Mouse (Mus musculus) limb, embryonic 13.5 days (tissue): ENCODE measurements around the gene Dhfr. TPM values are rescaled to one million over a fixed set of nuclear protein-coding genes. Genes with fewer than 3 reads are reported as not detected.
"Not testable (repeated sequence)": the region's sequence is repeated elsewhere in the genome, so short reads cannot be mapped to it uniquely, and the experiment has no call there.

Source experiments
- ATAC-seq: fragments of 200-750 bp; cut with Nextera tagmentation; 2 replicates; pipeline ENCODE4 v1.8.0; 2017; ENCODE audit warnings: low read depth, moderate number of reproducible peaks, moderate TSS enrichment; ENCODE audit not compliant: low FRiP score
- H3K27ac ChIP-seq: fragments of 300-500 bp; sonication (generic); 2 replicates; pipeline ENCODE4 v1.5.1; 2015; ENCODE audit warnings: inconsistent platforms, mild to moderate bottlenecking, moderate library complexity
- H3K27me3 ChIP-seq: fragments of 300-500 bp; sonication (generic); 2 replicates; pipeline ENCODE4 v1.6.1; 2015; ENCODE audit warnings: mild to moderate bottlenecking, inconsistent platforms
- H3K36me3 ChIP-seq: fragments of 300-500 bp; sonication (generic); 2 replicates; pipeline ENCODE4 v1.6.1; 2015; ENCODE audit warnings: inconsistent platforms, mild to moderate bottlenecking, moderate library complexity
- H3K4me1 ChIP-seq: fragments of 300-500 bp; sonication (generic); 2 replicates; pipeline ENCODE4 v1.6.1; 2015; ENCODE audit warnings: inconsistent platforms
- H3K4me2 ChIP-seq: fragments of 300-500 bp; sonication (generic); replicated peaks from 2 replicates; pipeline ENCODE4 v1.6.1; 2015; ENCODE audit warnings: inconsistent platforms, mild to moderate bottlenecking, moderate library complexity
- H3K4me3 ChIP-seq: fragments of 300-500 bp; sonication (generic); 2 replicates; pipeline ENCODE4 v1.5.1; 2015; ENCODE audit warnings: moderate library complexity, mild to moderate bottlenecking, inconsistent platforms
- H3K9ac ChIP-seq: fragments of 300-500 bp; sonication (generic); 2 replicates; pipeline ENCODE4 v1.6.1; 2015; ENCODE audit warnings: mild to moderate bottlenecking, inconsistent platforms
- H3K9me3 ChIP-seq: fragments of 300-500 bp; sonication (generic); 2 replicates; pipeline ENCODE4 v1.6.1; 2016; ENCODE audit warnings: inconsistent platforms
- WGBS: fragments of 180-500 bp; shearing (Covaris S2); methylation state at CpG from one replicate; pipeline ENCODE4 v1.1.7; 2015; 5-methylcytosine and 5-hydroxymethylcytosine counted together
- polyA plus RNA-seq: library from polyadenylated mRNA; unstranded; fragments of >200 nt; fragmentation: Nextera tagmentation; extraction: Ambion mirVana; gene quantifications from 2 replicates; pipeline ENCODE4 v1.2.1, GENCODE M21; 2015

Gene Dhfr
- polyA plus RNA-seq, 1 experiment from 2014 or later: 16.1 TPM

- no peak overlapping the region for H3K9ac ChIP-seq
- H3K27me3 ChIP-seq: no peaks in the 10 kb centered on the region
- H3K4me2 ChIP-seq: no peak overlapping the region
- no peak overlapping the region for H3K4me3 ChIP-seq
- ATAC-seq: no peak
- WGBS: 83% methylated on average over 5 of the region's 5 CpGs
- H3K27ac ChIP-seq: no peak overlapping the region
- H3K9me3 ChIP-seq: no peaks in the 10 kb centered on the region
- H3K4me1 ChIP-seq: no peaks in the 10 kb centered on the region
- peaks cover 77% of the 10 kb centered on the region for H3K36me3 ChIP-seq
Measured at GRCm38 (mm10) chr13:92346338-92346737, 8.2 kb upstream of the Dhfr start.

GRCm38 (mm10) chr13:92351100-92351499 is 3.4 kb upstream of the Dhfr start:
- WGBS: 92% methylated on average over 6 of the region's 6 CpGs
- H3K9ac ChIP-seq: no peak overlapping the region
- H3K27ac ChIP-seq: no peak overlapping the region
- H3K27me3 ChIP-seq: no peaks in the 10 kb centered on the region
- peaks cover 17% of the 10 kb centered on the region for H3K4me1 ChIP-seq
- H3K36me3 ChIP-seq: peaks cover 39% of the 10 kb centered on the region
- H3K4me2 ChIP-seq: no peak overlapping the region
- no peak overlapping the region for H3K4me3 ChIP-seq
- no peak for ATAC-seq
- no peaks in the 10 kb centered on the region for H3K9me3 ChIP-seq

- Histone ChIP-seq H3K9me3 (no peaks in the 10 kb centered on the region), H3K27me3 (no peaks in the 10 kb centered on the region), H3K9ac (peak overlapping the region; percentile 53), H3K27ac (peak overlapping the region; percentile 29; the same call in 1 of the 2 replicates), H3K4me3 (peak overlapping the region; percentile 72), H3K4me1 (peaks cover 23% of the 10 kb centered on the region), H3K4me2 (peak overlapping the region; percentile 96), H3K36me3 (peaks cover 24% of the 10 kb centered on the region)
- ATAC-seq: no peak
- WGBS: 19% methylated on average over 4 of the region's 4 CpGs
Measured at GRCm38 (mm10) chr13:92353956-92354355, 570 bp upstream of the Dhfr start.

DNA sequence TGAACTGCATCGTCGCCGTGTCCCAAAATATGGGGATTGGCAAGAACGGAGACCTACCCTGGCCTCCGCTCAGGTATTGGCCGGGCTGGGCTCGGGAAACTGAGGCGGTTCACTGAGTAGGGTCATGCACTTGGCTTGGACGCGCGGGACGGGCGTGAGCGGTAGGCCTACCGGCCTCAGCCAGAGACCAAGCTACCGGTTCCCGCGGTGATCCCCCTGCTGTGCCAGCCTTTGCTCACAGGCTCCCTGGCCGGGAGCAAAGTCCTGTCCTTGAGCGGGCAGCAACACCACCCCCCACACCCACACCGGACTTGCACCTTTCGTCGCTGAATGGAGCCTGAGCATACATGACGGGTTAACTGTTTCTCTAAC is 732 bp downstream of the Dhfr start:
- WGBS: under 1% methylated on average over 24 of the region's 24 CpGs
- peak; percentile 39 for ATAC-seq
- peak overlapping the region; percentile 44; the same call in 1 of the 2 replicates for H3K27ac ChIP-seq

GRCm38 (mm10) chr13:92356376-92356775 is 1.9 kb downstream of the Dhfr start:
- H3K4me2 ChIP-seq: peak overlapping the region; percentile 96
- no peak overlapping the region for H3K27ac ChIP-seq
- H3K9me3 ChIP-seq: no peaks in the 10 kb centered on the region
- H3K36me3 ChIP-seq: peaks cover 30% of the 10 kb centered on the region
- 76% methylated on average over 7 of the region's 7 CpGs for WGBS
- 0 out of 2 replicates have a peak overlapping the region, but pooled peaks have one; percentile 48 for H3K9ac ChIP-seq
- H3K4me1 ChIP-seq: peaks cover 23% of the 10 kb centered on the region
- ATAC-seq: no peak
- H3K27me3 ChIP-seq: no peaks in the 10 kb centered on the region
- H3K4me3 ChIP-seq: peak overlapping the region; percentile 72

More for the DNA sequence above, 732 bp downstream of the Dhfr start:
- Histone ChIP-seq H3K36me3 (peaks cover 29% of the 10 kb centered on the region), H3K4me3 (peak overlapping the region; percentile 72), H3K4me1 (peaks cover 23% of the 10 kb centered on the region), H3K9me3 (no peaks in the 10 kb centered on the region), H3K4me2 (peak overlapping the region; percentile 96), H3K9ac (peak overlapping the region; percentile 78), H3K27me3 (no peaks in the 10 kb centered on the region)

- no peak overlapping the region for H3K4me3 ChIP-seq
- H3K9me3 ChIP-seq: no peaks in the 10 kb centered on the region
- no peak for ATAC-seq
- H3K4me1 ChIP-seq: peaks cover 23% of the 10 kb centered on the region
- 66% methylated on average over 2 of the region's 2 CpGs for WGBS
- H3K9ac ChIP-seq: no peak overlapping the region
- peaks cover 33% of the 10 kb centered on the region for H3K36me3 ChIP-seq
- no peak overlapping the region for H3K4me2 ChIP-seq
- H3K27ac ChIP-seq: no peak overlapping the region
- H3K27me3 ChIP-seq: no peaks in the 10 kb centered on the region
Measured at GRCm38 (mm10) chr13:92357644-92358043, 3.1 kb downstream of the Dhfr start.

GRCm38 (mm10) chr13:92361609-92362008 is 7.1 kb downstream of the Dhfr start:
- Histone ChIP-seq H3K4me1 (peaks cover 1% of the 10 kb centered on the region), H3K27me3 (no peaks in the 10 kb centered on the region), H3K27ac (no peak overlapping the region), H3K9me3 (no peaks in the 10 kb centered on the region), H3K9ac (no peak overlapping the region), H3K4me3 (no peak overlapping the region), H3K4me2 (no peak overlapping the region), H3K36me3 (peaks cover 38% of the 10 kb centered on the region)
- 87% methylated on average over 2 of the region's 2 CpGs for WGBS
- no peak for ATAC-seq

GRCm38 (mm10) chr13:92365312-92365711 is 10.8 kb downstream of the Dhfr start:
- peaks cover 48% of the 10 kb centered on the region for H3K36me3 ChIP-seq

GRCm38 (mm10) chr13:92370811-92371210 is 16.3 kb downstream of the Dhfr start:
- H3K27me3 ChIP-seq: no peaks in the 10 kb centered on the region
- H3K4me2 ChIP-seq: no peak overlapping the region
- no peak overlapping the region for H3K9ac ChIP-seq
- H3K9me3 ChIP-seq: no peaks in the 10 kb centered on the region
- WGBS: 91% methylated on average over 3 of the region's 3 CpGs
- H3K4me1 ChIP-seq: no peaks in the 10 kb centered on the region
- no peak overlapping the region for H3K4me3 ChIP-seq
- H3K36me3 ChIP-seq: peaks cover 57% of the 10 kb centered on the region
- no peak for ATAC-seq
- H3K27ac ChIP-seq: no peak overlapping the region

More at GRCm38 (mm10) chr13:92365312-92365711, 10.8 kb downstream of the Dhfr start:
- Histone ChIP-seq H3K9ac (no peak overlapping the region), H3K4me2 (no peak overlapping the region), H3K27me3 (no peaks in the 10 kb centered on the region), H3K4me1 (no peaks in the 10 kb centered on the region), H3K27ac (no peak overlapping the region), H3K4me3 (no peak overlapping the region), H3K9me3 (no peaks in the 10 kb centered on the region)
- no peak for ATAC-seq
- WGBS: 64% methylated on average over 4 of the region's 4 CpGs

DNA sequence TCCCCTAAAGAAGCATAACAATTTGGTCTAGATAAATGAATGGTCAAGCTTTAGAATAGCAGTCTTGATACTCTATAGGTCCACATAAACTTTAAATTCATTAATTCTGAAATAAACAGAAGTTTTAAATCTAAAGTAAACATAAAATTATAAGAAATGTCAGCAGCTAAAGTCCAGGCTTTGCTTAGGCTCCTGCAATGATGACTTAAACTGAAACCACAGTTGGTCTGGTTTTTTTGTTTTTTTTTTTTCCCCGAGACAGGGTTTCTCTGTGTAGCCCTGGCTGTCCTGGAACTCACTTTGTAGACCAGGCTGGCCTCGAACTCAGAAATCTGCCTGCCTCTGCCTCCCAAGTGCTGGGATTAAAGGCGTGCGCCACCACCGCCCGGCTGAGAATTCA is 16.9 kb downstream of the Dhfr start:
- H3K36me3 ChIP-seq: peaks cover 57% of the 10 kb centered on the region
- H3K4me2 ChIP-seq, ATAC-seq, H3K4me1 ChIP-seq, H3K9me3 ChIP-seq, H3K27me3 ChIP-seq, H3K4me3 ChIP-seq, H3K27ac ChIP-seq, H3K9ac ChIP-seq: not testable (repeated sequence)
- 94% methylated on average over 6 of the region's 6 CpGs for WGBS

DNA sequence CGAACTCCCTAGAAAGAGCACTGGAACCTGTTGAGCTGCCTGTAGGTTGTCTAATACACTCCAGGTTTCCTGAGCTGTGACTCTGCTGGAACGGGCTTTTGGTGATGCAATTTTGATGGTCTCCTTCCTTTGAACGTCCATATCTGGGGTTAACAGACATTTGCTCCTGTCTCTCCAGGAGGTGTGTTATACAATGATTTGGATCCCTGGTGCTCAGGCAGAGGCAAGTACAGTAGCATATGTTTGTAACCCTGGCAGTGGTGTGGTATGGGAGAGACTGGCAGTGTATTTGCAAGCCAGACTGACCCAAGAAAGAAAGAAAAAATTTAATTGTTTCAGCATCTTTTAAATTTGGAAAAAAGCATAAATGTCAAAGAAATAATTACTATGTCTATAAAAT is 32.8 kb downstream of the Dhfr start:
- WGBS: 87% methylated on average over 3 of the region's 3 CpGs
- H3K4me2 ChIP-seq: no peak overlapping the region
- H3K9ac ChIP-seq: no peak overlapping the region
- H3K36me3 ChIP-seq: peaks cover 32% of the 10 kb centered on the region
- H3K4me1 ChIP-seq: no peaks in the 10 kb centered on the region
- ATAC-seq: no peak
- no peak overlapping the region for H3K27ac ChIP-seq
- no peak overlapping the region for H3K4me3 ChIP-seq
- H3K27me3 ChIP-seq: no peaks in the 10 kb centered on the region
- H3K9me3 ChIP-seq: no peaks in the 10 kb centered on the region

DNA sequence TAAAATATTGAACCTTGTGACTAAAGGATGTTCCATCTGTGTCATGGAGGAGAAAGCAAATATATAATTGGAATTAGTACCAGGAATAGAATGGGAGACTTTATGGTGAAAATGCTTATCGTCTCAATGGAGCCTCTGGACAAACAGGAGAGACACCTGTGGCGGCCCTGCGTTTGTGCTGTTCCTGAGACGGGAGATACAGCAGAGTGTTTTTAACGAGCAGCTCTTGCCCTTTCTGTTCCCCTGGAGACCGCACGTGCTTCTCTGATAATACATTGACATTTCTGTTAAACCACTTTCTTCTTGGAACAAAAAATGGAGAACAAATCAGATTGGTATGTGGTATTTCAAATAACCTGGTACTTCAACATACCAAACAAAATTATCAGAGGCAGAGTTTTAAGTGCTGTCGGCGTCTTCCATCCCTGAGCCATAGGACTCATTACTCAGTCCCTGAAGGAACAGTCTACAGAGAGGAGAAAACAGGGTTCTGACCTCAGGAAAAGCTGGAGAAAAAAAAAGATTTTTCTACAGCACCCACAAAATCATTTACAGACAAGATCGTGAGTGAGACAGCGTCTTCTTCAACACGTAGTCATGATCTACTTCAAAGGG is 38.6 kb downstream of the Dhfr start:
- no peaks in the 10 kb centered on the region for H3K36me3 ChIP-seq

More for the DNA sequence above, 38.6 kb downstream of the Dhfr start:
- ATAC-seq: no peak
- 79% methylated on average over 12 of the region's 12 CpGs for WGBS
- H3K9ac ChIP-seq: no peak overlapping the region
- H3K27ac ChIP-seq: no peak overlapping the region
- H3K4me3 ChIP-seq: no peak overlapping the region
- no peaks in the 10 kb centered on the region for H3K9me3 ChIP-seq
- H3K4me2 ChIP-seq: no peak overlapping the region
- H3K27me3 ChIP-seq: no peaks in the 10 kb centered on the region
- no peaks in the 10 kb centered on the region for H3K4me1 ChIP-seq
